Mouse (Mus musculus): Measurements from ENCODE around the gene Srrm2. TPM values are rescaled to one million over a fixed set of nuclear protein-coding genes. Genes with fewer than 3 reads are reported as not detected.
"Not testable (repeated sequence)": the region's sequence is repeated elsewhere in the genome, so short reads cannot be mapped to it uniquely, and the experiment has no call there.

Srrm2 gene
- polyA plus RNA-seq, 1 experiment from 2014 or later, result 320 TPM

DNA sequence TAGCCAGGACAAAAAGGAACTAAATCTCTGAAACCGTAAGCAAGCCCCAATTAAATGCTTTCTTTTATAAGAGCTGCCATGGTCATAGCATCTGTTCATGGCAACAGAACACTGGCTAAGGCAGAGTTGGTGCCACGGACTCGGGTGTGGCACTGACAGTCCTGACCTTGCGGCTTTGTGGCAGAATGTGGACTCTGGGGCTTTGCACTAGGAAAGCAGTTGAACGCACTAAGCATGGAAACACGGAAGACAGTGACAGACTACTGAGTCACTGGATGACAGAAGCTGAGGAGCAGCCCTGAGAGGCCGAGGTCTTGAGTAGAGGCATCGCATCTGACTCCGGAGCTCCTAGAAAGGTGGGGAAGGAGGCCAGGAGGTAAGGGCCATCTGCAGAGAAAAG is 32.8 kb upstream of the Srrm2 start:
- no peak overlapping the region for H3K9ac ChIP-seq (ENCODE audit: low read depth, low read length)
- H3K9me3 ChIP-seq (ENCODE audit: control insufficient read depth, low read length), result no peaks in the 10 kb centered on the region
- ATAC-seq (ENCODE audit: low read depth), result no peak
- no peak overlapping the region for H3K4me3 ChIP-seq (ENCODE audit: low read depth, low read length)
- H3K36me3 ChIP-seq (ENCODE audit: control insufficient read depth, insufficient read depth, low read length), result peaks cover 93% of the 10 kb centered on the region
- H3K27ac ChIP-seq (replicated peaks; ENCODE audit: low read depth, low read length), result no peak overlapping the region
- WGBS, result 93% methylated on average over 9 of the region's 9 CpGs
- DNase-seq (ENCODE audit: low spot score), result no peak
- no peaks in the 10 kb centered on the region for H3K4me1 ChIP-seq (ENCODE audit: control insufficient read depth, insufficient read depth, low read length)
- no peak overlapping the region for H3K4me2 ChIP-seq (ENCODE audit: low read depth, low read length)
- no peaks in the 10 kb centered on the region for H3K27me3 ChIP-seq (replicated peaks; ENCODE audit: control insufficient read depth, insufficient read depth, low read length)

GRCm38 (mm10) chr17:23758801-23759200 is 31.5 kb upstream of the Srrm2 start:
- Histone ChIP-seq H3K9ac (ENCODE audit: low read depth, low read length) (no peak overlapping the region), H3K4me1 (ENCODE audit: control insufficient read depth, insufficient read depth, low read length) (no peaks in the 10 kb centered on the region), H3K4me2 (ENCODE audit: low read depth, low read length) (no peak overlapping the region), H3K27me3 (replicated peaks; ENCODE audit: control insufficient read depth, insufficient read depth, low read length) (no peaks in the 10 kb centered on the region), H3K27ac (replicated peaks; ENCODE audit: low read depth, low read length) (no peak overlapping the region), H3K9me3 (ENCODE audit: control insufficient read depth, low read length) (no peaks in the 10 kb centered on the region), H3K36me3 (ENCODE audit: control insufficient read depth, insufficient read depth, low read length) (peaks cover 89% of the 10 kb centered on the region), H3K4me3 (ENCODE audit: low read depth, low read length) (no peak overlapping the region)
- DNase-seq (ENCODE audit: low spot score) (no peak), ATAC-seq (ENCODE audit: low read depth) (no peak)
- 80% methylated on average over 8 of the region's 8 CpGs for WGBS

- Histone ChIP-seq H3K27me3 (replicated peaks; ENCODE audit: control insufficient read depth, insufficient read depth, low read length) (no peaks in the 10 kb centered on the region), H3K4me1 (ENCODE audit: control insufficient read depth, insufficient read depth, low read length) (no peaks in the 10 kb centered on the region), H3K9ac (ENCODE audit: low read depth, low read length) (no peak overlapping the region), H3K36me3 (ENCODE audit: control insufficient read depth, insufficient read depth, low read length) (peaks cover 80% of the 10 kb centered on the region), H3K27ac (replicated peaks; ENCODE audit: low read depth, low read length) (no peak overlapping the region), H3K4me2 (ENCODE audit: low read depth, low read length) (no peak overlapping the region), H3K4me3 (ENCODE audit: low read depth, low read length) (no peak overlapping the region), H3K9me3 (ENCODE audit: control insufficient read depth, low read length) (no peaks in the 10 kb centered on the region)
- WGBS, result 89% methylated on average over 9 of the region's 9 CpGs
- DNase-seq (ENCODE audit: low spot score) (no peak), ATAC-seq (ENCODE audit: low read depth) (no peak)
Observed at GRCm38 (mm10) chr17:23760231-23760630, 30.1 kb upstream of the Srrm2 start.

DNA sequence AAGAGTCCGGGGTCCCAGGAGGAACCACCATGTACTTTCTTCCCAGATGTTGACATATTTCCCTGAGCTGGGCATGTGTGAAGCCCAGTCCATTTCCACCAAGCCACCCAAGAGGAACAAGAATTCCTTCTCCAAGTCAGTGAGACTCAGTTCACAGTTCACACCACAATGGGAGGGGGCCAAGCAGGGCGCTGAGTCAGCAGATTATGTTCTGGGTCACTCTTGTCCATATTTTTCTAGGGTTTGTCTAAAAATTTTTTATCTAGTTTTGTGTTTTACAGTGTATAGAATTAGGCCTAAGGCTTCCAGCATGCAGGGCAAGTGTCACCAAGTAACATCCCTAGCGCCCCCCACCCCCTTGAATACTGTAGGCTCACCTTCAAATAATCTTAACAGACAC is 29.2 kb upstream of the Srrm2 start:
- Histone ChIP-seq H3K4me3 (ENCODE audit: low read depth, low read length) (no peak overlapping the region), H3K4me1 (ENCODE audit: control insufficient read depth, insufficient read depth, low read length) (no peaks in the 10 kb centered on the region), H3K9ac (ENCODE audit: low read depth, low read length) (no peak overlapping the region), H3K27ac (replicated peaks; ENCODE audit: low read depth, low read length) (no peak overlapping the region), H3K27me3 (replicated peaks; ENCODE audit: control insufficient read depth, insufficient read depth, low read length) (no peaks in the 10 kb centered on the region), H3K9me3 (ENCODE audit: control insufficient read depth, low read length) (no peaks in the 10 kb centered on the region), H3K4me2 (ENCODE audit: low read depth, low read length) (no peak overlapping the region), H3K36me3 (ENCODE audit: control insufficient read depth, insufficient read depth, low read length) (peaks cover 71% of the 10 kb centered on the region)
- ATAC-seq (ENCODE audit: low read depth), result no peak
- DNase-seq (ENCODE audit: low spot score), result no peak
- WGBS, result 94% methylated on average over 3 of the region's 3 CpGs

GRCm38 (mm10) chr17:23762976-23763375 is 27.4 kb upstream of the Srrm2 start:
- Histone ChIP-seq H3K4me2 (ENCODE audit: low read depth, low read length) (no peak overlapping the region), H3K4me1 (ENCODE audit: control insufficient read depth, insufficient read depth, low read length) (no peaks in the 10 kb centered on the region), H3K27me3 (replicated peaks; ENCODE audit: control insufficient read depth, insufficient read depth, low read length) (no peaks in the 10 kb centered on the region), H3K4me3 (ENCODE audit: low read depth, low read length) (no peak overlapping the region), H3K9me3 (ENCODE audit: control insufficient read depth, low read length) (no peaks in the 10 kb centered on the region), H3K36me3 (ENCODE audit: control insufficient read depth, insufficient read depth, low read length) (peaks cover 52% of the 10 kb centered on the region), H3K9ac (ENCODE audit: low read depth, low read length) (no peak overlapping the region), H3K27ac (replicated peaks; ENCODE audit: low read depth, low read length) (no peak overlapping the region)
- no peak for DNase-seq (ENCODE audit: low spot score)
- no peak for ATAC-seq (ENCODE audit: low read depth)
- 90% methylated on average over 8 of the region's 11 CpGs for WGBS

DNA sequence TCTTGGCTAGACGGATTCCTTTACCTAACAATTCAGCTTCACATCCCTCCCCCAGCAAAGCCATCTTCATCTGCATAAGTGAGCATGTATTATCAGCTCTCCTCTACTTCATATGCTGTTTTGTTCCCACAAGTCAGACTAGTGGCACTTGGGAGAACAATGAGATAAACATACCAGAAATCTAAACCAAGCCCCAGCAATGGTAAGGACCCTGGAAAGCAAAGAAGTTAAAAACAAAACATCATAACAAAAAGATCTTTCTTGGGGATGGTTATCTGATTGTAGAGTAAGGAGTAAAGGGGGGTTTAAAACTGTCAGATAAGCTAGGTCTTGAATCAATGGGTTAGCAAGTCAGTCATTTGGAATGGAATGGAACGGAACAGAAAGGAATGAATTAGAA is 19.8 kb upstream of the Srrm2 start:
- ATAC-seq (ENCODE audit: low read depth) (no peak), DNase-seq (ENCODE audit: low spot score) (no peak)
- peak overlapping the region; percentile 97 for H3K9ac ChIP-seq (ENCODE audit: low read depth, low read length)
- no peaks in the 10 kb centered on the region for H3K9me3 ChIP-seq (ENCODE audit: control insufficient read depth, low read length)
- WGBS, result 14% methylated on average over 2 of the region's 2 CpGs
- peak overlapping the region; percentile 83; the same call in 1 of the 2 replicates for H3K27ac ChIP-seq (replicated peaks; ENCODE audit: low read depth, low read length)
- peak overlapping the region; percentile 89 for H3K4me3 ChIP-seq (ENCODE audit: low read depth, low read length)
- H3K4me1 ChIP-seq (ENCODE audit: control insufficient read depth, insufficient read depth, low read length), result peaks cover 10% of the 10 kb centered on the region; the same call in 1 of the 2 replicates
- H3K36me3 ChIP-seq (ENCODE audit: control insufficient read depth, insufficient read depth, low read length), result no peaks in the 10 kb centered on the region
- peak overlapping the region; percentile 69 for H3K4me2 ChIP-seq (ENCODE audit: low read depth, low read length)
- H3K27me3 ChIP-seq (replicated peaks; ENCODE audit: control insufficient read depth, insufficient read depth, low read length), result no peaks in the 10 kb centered on the region

GRCm38 (mm10) chr17:23770896-23771283 is 19.4 kb upstream of the Srrm2 start:
- H3K4me3 ChIP-seq (ENCODE audit: low read depth, low read length), result peak overlapping the region; percentile 89
- no peaks in the 10 kb centered on the region for H3K36me3 ChIP-seq (ENCODE audit: control insufficient read depth, insufficient read depth, low read length)
- H3K4me2 ChIP-seq (ENCODE audit: low read depth, low read length), result peak overlapping the region; percentile 69
- no peaks in the 10 kb centered on the region for H3K27me3 ChIP-seq (replicated peaks; ENCODE audit: control insufficient read depth, insufficient read depth, low read length)
- peaks cover 10% of the 10 kb centered on the region; the same call in 1 of the 2 replicates for H3K4me1 ChIP-seq (ENCODE audit: control insufficient read depth, insufficient read depth, low read length)
- H3K27ac ChIP-seq (replicated peaks; ENCODE audit: low read depth, low read length), result peak overlapping the region; percentile 83
- peak overlapping the region; percentile 97 for H3K9ac ChIP-seq (ENCODE audit: low read depth, low read length)
- WGBS, result 1% methylated on average over 19 of the region's 19 CpGs
- DNase-seq (ENCODE audit: low spot score) (no peak), ATAC-seq (ENCODE audit: low read depth) (peak; percentile 11)
- no peaks in the 10 kb centered on the region for H3K9me3 ChIP-seq (ENCODE audit: control insufficient read depth, low read length)

DNA sequence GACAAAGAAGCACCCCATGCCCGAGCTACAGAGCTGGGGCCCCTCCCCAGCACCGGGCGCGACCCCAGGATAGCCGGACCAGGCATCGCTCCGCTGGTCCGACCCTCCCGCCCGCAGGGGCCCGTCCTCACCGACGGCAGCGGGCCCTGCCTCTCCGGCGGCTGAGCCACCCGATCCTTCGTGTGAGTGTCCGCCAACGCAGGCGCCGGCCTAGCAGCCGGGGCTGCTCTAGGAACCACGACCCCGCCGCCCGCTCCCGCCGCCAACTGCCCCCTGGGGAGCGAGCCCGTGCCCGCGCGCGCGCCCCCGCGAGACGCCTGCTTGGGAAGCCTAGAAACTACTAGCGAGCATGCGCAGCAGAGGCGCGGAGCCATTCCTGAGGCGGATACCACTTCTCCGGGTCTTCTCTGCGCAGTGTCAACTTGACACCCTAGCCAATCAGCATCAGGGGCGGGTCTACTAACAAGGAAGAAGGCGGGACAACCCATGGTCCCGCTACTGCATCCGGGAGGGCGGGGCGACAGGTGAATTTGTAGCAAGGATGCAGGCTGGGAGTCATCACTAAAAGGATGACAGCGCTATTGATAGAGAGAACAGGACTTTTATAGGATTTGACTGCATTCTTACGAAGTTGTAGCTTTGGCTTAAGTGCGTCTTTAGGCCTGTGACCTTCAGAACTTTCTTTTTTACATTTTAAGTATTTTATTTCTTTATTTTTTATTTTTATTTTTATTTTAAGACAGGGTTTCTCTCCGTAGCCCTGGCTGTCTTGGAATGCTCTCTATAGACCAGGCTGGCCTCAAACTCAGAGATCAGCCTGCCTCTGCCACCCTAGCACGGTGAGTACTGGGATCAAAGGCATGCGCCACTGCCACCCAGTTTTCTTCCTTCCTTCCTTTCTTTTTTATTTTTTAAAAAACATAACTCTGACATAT is 18.8 kb upstream of the Srrm2 start, which contains the start of gene Flywch1:
Flywch1 (minus strand) TSS at position 319 of the 935 bp plus-strand sequence.
- H3K9ac ChIP-seq (ENCODE audit: low read depth, low read length), result peak within 1 kb of the TSS; percentile 97
- peaks cover 10% of the 10 kb centered on the region; the same call in 1 of the 2 replicates for H3K4me1 ChIP-seq (ENCODE audit: control insufficient read depth, insufficient read depth, low read length)
- DNase-seq (ENCODE audit: low spot score), result peak; percentile 100
- peak within 1 kb of the TSS; percentile 69 for H3K4me2 ChIP-seq (ENCODE audit: low read depth, low read length)
- ATAC-seq (ENCODE audit: low read depth), result peak; percentile 99
- H3K9me3 ChIP-seq (ENCODE audit: control insufficient read depth, low read length), result no peaks in the 10 kb centered on the region
- peak within 1 kb of the TSS; percentile 83 for H3K27ac ChIP-seq (replicated peaks; ENCODE audit: low read depth, low read length)
- 4% methylated on average over 46 of the region's 58 CpGs for WGBS
- H3K27me3 ChIP-seq (replicated peaks; ENCODE audit: control insufficient read depth, insufficient read depth, low read length), result no peaks in the 10 kb centered on the region
- no peaks in the 10 kb centered on the region for H3K36me3 ChIP-seq (ENCODE audit: control insufficient read depth, insufficient read depth, low read length)
- peak within 1 kb of the TSS; percentile 89 for H3K4me3 ChIP-seq (ENCODE audit: low read depth, low read length)

GRCm38 (mm10) chr17:23772219-23772556 is 18.1 kb upstream of the Srrm2 start:
- H3K27me3 ChIP-seq (replicated peaks; ENCODE audit: control insufficient read depth, insufficient read depth, low read length); H3K9ac ChIP-seq (ENCODE audit: low read depth, low read length); H3K36me3 ChIP-seq (ENCODE audit: control insufficient read depth, insufficient read depth, low read length); ATAC-seq (ENCODE audit: low read depth); H3K27ac ChIP-seq (replicated peaks; ENCODE audit: low read depth, low read length); DNase-seq (ENCODE audit: low spot score); H3K9me3 ChIP-seq (ENCODE audit: control insufficient read depth, low read length); H3K4me1 ChIP-seq (ENCODE audit: control insufficient read depth, insufficient read depth, low read length); H3K4me3 ChIP-seq (ENCODE audit: low read depth, low read length): not testable (repeated sequence)
- WGBS, result 88% methylated on average over 2 of the region's 2 CpGs
- peak overlapping the region; percentile 69; the same call in 1 of the 2 replicates for H3K4me2 ChIP-seq (ENCODE audit: low read depth, low read length)
